Mouse (Mus musculus) embryo, embryonic 10.5 days (tissue): ENCODE measurements around the gene Gm21885.
"Not testable (repeated sequence)": the region's sequence is repeated elsewhere in the genome, so short reads cannot be mapped to it uniquely, and the experiment has no call there.

ENCODE experiments used
- DNase-seq: peaks from one replicate; pipeline ENCODE4 v3.0.0-alpha.2; 2015; ENCODE audit warnings: low spot score

Gm21885 gene

DNA sequence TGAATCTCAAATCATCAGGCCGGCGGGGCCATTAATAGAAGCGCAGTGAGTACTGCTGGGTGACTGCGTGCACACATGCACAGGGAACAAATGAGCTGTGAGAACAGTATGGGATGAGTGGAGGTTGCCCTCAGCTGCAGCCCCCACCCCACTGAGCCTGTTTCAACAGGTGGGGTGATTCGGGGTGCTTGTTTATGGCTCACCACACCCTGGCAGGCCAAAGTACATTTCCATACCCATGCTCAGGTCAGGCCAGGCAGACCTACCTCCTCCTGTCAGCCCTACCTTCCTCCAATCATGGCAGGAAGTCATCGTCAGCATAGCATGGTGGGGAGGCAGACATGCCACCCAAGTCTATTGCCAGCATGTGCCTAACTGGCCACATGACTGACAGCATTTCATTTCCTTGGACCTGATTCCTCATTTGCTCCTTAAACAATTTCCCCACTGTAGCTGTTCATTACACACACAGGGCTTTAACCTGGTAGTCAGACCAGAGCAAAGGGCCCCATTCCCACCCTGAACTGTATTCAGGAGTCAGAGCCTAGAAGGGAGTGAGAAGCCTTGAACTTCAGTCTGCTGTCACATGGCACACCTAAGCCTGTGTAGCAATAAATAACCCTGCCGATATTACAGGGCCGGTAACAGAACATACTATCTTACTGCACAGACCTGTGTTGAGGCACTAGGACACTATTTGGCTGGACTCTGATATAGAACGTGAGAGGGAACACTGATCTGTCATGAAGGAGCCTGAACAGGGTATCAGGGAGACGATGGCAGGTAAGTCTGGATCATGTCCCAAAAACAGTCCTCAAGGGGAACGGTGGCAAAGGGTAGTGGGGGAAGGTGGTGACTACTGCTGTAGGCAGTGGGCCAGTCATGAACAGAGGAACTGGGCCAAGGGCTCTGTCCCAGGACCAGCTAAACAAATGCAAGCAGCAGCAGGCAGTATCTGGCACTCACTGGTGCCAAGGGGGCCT, at the start of gene Gm21885:
TSS of gene Gm21885 (plus strand) at position 675 of the 983 bp plus-strand sequence.
- no peak for DNase-seq

- DNase-seq = no peak
Observed at GRCm38 (mm10) chr11:94233405-94233804, 48.3 kb upstream of the Gm21885 start.

GRCm38 (mm10) chr11:94234380-94234779, 47.3 kb upstream of the Gm21885 start:
- no peak for DNase-seq

DNA sequence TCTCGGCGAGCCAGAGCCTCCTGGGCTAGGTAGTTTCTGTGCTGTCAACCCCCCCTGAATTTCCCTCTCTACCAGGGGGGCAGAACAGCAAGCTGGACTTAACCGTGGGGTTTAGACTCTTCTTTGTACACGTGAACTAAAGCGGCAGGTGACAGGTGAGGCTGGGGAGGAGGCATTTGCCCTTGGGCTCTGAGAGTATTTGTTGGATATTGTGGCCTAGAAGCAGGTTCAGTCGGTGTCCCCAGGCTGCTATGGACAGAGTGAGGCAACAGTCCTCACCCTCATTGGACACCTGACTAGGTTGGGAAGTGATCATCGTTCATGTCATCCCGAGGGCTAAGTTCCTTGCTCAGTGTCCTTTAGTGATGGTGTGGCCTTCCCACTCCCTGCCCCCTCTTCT, 46.8 kb upstream of the Gm21885 start:
- no peak for DNase-seq

DNA sequence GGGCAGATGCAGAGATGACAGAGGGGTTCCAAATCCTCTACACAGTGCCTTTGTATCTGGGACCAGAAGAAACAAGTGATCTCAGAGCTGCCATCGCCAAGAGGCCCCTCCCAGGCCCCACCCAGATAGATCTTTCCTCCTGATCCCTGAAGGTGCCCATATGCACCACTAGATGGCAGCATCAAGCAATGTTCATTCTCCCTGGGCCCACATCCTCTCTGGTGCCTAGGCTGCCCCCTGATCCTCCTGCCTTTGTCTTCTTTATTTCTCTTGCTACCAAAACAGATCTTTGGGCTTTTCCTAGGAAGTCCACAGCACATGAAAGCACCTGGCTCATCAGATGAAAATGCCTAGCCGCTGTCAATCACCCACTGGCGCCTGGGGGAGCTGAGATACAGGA, 45.6 kb upstream of the Gm21885 start:
- peak; percentile 94 for DNase-seq

DNA sequence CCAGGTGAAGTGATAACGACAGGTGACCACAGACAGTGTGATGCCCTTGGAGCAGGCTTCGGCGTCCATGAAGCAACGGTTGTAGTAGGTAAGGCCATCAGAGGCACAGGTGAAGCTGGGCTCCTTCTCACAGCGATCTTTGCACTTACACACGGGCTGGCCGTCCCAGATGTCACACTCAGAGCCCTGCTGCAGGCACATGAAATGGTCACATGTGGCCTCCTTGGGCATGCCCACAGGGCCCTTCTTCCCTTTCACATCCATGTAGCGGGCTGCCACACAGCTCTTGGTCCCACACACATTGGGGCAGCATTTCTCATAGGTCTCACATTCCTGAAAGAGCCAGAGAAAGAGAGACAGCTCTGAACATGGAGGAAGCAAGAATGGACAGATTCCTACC, 42.9 kb upstream of the Gm21885 start:
- no peak for DNase-seq

DNA sequence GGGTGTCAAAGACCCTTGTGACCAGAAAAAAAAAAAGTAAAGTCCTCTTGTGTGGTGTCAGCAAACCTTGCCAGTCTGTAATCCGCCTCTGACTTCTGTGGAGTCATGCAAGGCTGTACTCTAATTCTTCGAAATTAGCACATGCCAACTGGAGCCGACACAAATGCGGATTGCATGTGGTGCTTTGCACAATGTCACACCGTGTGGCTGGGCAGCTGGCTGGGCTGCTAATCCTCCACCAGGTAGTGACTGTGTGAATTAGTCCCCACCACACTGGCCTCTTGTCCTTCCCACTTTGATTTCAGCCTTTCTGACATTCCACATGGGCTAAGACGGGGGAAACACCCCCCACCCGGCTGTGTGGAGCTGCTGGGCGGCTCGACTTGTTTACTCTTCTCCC, 42.0 kb upstream of the Gm21885 start:
- DNase-seq = no peak

GRCm38 (mm10) chr11:94242760-94243421, 38.8 kb upstream of the Gm21885 start:
- peak; percentile 63 for DNase-seq

DNA sequence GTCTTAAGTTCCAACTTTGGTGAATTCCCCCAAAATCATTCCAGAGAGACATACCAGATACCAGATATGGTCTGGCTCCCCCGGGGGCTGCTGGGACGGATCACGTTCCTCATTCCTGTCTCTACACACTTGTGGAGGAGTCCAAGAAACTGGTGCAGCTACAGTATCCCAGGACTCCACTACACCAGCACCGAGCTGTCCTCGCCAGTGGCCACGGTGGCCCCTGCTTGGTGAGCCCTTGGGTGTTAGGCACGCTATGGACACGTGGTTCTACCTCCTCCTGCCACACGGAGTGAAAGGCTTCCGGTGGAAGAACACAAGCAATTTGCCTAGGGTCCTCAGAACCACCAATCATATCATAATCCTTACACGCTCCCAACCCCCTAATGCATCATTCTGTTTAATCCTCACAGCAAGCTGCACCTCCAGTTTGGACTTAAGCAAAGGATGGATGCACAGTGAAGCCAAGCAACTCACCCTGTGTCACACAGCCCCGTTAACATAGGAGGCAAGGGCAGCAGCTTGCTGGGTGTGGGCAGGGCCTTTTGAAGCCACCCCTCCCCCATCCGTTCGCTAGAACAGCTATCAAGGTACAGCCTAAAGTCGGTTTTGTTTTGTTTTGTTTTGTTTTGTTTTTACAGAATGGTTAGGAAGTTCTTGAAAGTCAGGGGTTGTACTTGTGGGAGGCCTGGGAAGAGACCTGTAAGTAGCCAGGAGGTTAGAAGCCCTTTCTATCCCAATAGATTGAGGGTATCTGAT, 38.1 kb upstream of the Gm21885 start:
- DNase-seq = peak; percentile 27

- DNase-seq = no peak
Observed at GRCm38 (mm10) chr11:94244385-94244784, 37.3 kb upstream of the Gm21885 start.

GRCm38 (mm10) chr11:94245955-94246788, 35.5 kb upstream of the Gm21885 start, which contains the start of gene Wfikkn2:
Wfikkn2 (minus strand) TSS chr11:94246005.
- peak; percentile 76 for DNase-seq

GRCm38 (mm10) chr11:94246789-94247061, 34.9 kb upstream of the Gm21885 start:
- no peak for DNase-seq

DNA sequence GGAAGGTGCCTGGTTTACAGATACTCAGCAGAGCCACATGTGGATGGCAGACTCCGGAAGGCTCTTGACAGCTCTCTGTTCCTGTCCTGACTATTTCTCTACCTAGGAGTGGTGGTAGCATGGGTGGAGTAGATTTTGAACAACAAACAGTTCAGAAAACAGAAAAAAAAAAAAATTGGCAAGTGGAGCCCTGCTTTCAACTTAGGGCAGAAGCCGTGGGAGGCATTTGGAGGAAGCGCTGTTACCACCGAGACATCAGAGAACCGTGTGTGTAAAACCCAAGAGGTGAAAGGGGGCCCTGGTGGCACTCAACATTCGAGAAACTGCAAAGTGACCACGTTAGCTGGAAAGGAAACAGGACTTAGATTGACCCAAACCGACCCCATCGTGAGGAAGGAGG, 28.5 kb upstream of the Gm21885 start:
- no peak for DNase-seq

- no peak for DNase-seq
Observed at GRCm38 (mm10) chr11:94253691-94254090, 28.0 kb upstream of the Gm21885 start.

DNA sequence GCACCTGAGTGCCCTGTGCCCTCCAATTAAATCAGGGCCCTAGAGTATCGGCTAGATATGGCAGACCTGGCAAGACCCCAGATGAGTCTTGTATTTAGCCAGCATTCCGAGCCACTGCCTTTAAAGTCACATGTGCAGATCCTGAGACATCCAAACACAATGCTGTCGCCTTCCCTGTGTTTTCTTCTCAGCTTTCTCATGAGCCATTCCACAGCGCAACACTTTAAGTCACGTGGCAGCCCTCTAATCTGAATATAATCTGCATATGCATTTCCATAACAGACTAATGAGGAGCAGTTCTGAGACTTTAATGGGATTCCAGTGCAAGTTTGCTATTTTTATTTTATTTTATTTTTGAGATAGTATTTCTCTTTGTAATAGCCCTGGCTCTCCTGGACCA, 25.9 kb upstream of the Gm21885 start:
- no peak for DNase-seq

DNA sequence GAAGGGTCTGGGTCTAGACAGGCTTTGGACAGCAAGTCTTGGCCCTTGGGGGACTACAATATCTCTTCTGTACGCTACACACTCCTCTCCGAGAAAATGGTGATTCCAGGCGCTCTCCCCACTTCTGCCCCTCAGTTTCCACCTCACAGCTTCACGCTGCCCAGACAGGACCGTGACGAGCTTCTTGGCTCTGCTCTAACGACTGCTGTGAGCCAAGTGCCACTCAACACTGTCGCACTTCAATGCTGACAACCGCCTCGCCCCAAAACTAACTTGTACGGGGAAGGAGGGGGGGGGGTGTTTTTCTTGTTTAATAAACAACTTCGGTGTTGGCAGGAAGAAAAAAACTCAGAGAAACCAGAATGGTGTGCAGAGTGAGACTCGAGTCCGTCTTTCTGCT, 23.7 kb upstream of the Gm21885 start:
- no peak for DNase-seq

DNA sequence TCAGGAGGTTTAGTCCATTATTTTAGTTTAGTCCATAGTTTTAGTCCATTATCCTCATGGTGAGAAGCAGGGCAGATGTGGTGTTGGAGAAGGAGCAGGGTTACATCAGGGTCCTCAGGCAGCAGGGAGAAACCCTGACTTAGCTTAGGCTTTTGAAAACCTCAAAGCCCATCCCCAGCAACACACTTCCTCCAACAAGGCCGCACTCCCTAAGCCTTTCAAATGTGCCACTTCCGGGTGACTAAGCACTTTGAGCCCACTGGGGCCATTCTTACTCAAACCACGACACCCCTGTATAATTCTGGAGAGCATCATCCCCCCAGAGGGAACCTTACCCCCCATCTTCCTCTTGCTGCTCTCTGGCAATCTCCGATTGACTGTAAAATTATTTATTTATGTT, 21.9 kb upstream of the Gm21885 start:
- no peak for DNase-seq

DNA sequence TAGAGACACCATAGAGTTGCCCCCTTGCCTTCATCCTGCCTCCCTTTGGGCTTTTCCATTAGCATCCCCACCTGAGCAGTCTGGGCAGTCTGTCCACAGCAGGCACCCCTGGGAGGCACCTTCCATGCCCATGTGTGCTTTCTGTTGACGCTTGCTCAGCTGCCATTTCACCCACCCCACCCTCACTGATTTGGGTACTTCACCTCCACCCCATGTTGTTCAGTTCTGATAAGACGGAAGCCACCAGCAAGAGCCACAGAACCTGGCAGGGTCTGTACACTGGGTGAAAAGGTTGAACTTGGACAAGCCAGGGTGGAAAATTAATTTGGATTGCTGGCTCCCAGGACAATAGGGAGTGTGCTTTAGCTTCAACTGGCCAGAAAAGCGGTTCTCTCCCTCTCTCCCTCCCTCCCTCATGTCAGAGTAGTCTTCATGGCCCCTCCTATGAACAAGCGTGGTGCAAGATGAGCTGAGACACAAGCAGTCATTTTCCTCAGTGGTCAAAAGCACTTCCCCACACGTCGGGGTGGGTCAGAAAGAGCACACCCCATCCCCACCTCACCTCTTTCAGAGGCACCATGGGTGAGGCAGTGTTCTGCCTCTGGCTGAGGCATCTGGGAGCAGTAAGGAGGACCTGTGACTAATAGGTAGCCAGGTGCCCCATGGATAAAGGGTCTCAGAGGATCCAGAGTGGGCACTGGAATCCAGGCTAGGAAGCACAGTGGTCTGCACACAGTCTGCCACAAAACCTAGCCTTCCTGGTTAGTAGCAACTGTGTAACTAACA, 19.9 kb upstream of the Gm21885 start:
- DNase-seq = no peak

GRCm38 (mm10) chr11:94265134-94265785, 16.4 kb upstream of the Gm21885 start:
- peak; percentile 81 for DNase-seq

GRCm38 (mm10) chr11:94266155-94266554, 15.5 kb upstream of the Gm21885 start:
- not testable (repeated sequence) for DNase-seq
